Mouse (Mus musculus): ENCODE measurements around the gene Clic4.

Clic4 gene

DNA sequence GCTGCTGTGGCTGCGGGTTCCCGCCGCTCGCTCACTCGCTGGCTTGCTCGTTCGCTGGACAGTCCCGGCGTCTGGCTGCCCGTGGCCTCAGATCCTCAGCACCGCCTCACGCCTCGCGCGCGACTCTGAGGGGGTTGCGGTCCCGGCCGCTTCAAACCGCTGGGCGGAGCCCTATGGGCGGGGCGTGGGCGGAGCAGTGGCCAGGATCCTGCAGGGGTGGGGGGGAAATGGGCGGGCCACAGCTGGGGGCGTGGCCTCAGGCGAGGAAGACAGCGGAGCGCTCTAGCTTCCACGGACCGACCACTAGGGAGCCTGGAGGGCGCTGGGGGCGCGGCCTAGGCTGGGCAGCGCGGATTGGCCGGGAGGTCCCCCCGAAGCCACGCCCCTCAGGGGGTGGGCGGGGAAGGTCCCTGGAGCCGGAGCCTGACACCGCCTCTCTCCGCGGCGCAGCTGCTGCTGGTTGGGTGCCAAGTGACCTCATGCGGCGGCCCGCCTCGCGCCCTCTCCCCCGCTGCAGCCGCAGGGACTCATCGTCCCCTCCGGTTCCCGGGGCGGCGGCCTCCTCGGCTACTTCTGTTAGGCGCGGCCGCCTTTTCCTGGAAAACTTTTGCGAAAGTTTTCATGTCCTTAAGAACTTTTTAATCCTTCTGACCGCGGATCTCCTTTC, at the start of gene Clic4:
TSS of gene Clic4 (minus strand) at position 175 of the 667 bp plus-strand sequence.
- DNase-seq: peak; percentile 93

DNA sequence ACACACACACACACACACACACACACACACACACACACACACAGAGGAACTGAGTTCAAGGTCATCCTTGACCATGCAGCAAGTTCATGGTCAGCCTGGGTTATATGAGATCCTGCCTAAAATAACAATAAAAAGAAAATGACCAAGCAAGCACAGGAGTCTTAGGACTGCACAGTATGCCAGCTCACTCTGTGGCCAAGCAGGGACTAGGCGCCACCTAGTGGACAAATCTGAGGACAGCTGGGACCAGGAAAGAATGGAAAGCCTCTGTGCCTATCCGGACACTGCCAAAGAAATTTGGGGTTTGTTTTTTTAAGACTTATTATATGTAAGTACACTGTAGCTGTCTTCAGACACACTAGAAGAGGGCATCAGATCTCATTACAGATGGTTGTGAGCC, 45.4 kb upstream of the Clic4 start:
- peak; percentile 73 for DNase-seq

DNA sequence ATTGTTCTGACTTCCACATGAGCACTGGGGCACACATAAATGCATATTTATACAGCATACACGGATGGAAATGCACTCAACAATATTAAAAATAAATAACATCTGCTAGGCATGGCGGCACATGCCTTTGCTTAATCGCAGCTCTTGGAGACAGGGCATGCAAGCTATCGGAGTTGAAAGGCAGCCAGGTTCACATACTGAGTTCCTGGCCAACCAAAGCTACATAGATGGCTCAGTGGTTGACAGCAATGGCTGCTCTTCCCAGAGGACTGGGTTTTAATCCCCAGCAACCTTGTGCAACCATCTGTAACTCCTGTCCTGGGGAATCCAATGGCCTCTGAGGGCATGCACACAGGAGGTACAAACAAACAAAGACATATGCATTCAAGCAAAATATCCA, 44.9 kb upstream of the Clic4 start:
- DNase-seq: no peak

DNA sequence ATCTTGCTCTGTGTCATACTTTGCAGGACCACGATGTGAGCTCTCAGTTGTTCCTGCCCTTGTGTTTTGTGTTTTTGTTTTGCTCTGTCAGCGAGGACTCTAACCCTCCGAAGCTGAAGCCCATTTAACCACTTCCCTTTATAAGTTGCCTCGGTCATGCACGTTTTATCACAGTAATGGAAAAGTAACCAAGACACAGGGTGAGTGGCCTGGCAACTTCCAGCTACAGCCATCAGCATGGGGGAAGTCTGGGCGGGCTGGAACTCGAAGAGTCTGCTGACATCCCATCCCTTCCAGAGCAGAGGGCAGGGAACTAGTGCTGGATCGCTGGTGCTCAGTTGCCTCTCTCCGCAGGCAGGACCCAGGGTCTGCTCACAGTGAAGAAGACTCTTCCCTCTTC, 42.7 kb upstream of the Clic4 start:
- DNase-seq: no peak

DNA sequence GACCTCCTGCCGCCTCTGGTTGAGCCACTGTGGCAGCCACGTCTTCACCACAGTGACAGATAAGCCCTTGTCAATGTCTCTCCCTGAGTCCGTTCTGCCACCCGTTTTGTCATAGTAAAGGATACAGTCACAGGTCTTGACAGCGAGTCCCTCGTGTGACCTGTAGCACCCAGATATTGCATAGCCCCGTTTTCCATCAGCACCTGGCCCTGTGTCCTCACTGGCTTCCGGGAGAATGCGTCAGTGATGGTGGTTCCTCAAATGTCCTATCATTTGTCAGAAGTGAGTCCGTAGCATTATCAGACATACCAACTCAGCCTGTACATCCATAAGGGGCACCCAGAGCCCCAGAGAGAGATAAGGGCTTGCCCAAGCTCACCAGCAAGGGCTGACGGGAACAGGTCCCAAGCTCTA, 41.8 kb upstream of the Clic4 start:
- no peak for DNase-seq

DNA sequence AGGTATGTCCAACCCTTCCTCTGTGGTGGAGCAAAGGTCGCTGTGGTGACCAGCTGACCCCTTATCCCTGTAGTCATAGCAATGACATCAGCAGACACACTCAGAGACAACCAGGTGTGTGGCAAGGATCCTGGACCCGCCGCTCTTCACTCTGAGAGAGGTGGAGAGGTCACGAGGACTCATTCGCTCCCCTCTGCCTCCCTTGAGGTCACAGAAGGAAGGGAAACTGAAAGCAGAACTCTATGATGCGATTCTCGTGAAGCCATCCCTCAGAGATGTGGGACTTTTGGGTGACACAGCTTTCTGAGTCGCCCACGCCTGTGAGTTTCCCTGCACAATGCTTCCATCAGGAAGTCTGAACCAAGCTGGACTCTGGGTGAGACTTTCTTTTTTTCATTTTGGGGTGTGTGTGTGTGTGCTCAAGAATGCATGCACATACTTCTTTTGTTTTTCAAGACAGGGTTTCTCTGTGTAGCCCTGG, 41.2 kb upstream of the Clic4 start:
- DNase-seq: no peak

DNA sequence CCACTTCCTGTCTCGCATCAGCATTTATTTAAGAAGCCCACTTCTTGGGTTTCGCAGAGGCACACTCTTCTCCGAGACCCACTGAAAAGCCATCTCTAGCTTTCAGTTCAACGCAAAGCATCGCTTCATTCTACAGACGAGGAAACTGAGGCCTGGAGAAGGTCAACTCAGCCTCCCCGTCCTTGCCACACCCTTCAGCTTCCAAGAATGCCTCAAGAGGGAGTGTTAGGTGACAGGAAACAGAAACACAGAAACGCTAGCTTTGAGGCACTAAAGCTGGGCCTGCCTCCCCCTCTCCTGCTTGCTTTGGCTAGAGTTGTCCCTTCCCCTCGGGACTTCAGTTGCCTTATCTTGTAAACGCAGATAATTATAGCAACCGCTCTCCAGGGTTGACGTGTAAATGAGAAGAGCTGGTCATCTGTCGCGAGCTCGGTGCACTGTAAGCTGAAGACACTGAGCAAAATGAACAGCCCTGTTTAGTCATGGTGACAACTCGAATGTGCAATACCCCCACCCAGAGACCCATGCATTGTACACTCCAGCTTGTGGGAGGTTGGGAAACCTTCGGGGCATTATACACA, 40.6 kb upstream of the Clic4 start:
- DNase-seq: no peak

DNA sequence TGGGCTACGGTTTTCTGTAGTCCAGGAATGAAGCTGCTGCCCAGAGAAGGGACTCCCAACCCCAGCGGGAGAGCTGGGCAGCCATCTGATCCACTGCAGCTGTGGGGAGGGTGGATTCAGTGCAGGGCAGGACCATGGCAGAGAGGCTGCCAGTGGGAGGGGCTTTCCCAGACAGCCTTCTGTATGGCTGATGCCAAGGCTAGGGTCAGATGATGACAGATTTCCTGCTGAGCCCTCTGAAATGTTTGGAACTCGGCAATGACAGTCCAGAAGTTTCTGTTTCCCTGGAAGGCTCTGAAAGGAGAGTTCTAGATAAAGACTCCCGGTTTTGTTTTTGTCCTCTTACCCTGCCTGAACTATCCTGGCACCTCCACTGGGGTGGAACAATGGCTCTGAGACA, 40.1 kb upstream of the Clic4 start:
- no peak for DNase-seq

DNA sequence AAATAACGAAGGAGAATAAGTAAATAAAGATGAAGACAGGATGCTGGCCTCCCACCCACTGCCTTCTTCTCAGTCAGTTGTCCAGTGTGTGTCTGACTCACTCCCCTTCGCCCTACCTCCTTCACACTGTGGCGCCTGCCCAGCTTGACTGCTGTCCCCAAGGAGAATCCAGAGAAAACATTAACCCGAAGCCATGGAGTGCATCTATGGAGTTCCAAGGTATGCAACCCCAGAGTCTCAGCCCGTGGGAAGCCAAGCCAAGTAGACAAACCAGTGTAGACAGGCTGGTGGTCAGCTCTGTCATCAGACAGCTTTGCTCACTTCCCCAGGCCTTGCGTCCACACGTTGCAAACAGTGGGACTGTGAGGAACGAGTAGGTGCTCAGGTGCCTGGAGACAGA, 37.8 kb upstream of the Clic4 start:
- no peak for DNase-seq

DNA sequence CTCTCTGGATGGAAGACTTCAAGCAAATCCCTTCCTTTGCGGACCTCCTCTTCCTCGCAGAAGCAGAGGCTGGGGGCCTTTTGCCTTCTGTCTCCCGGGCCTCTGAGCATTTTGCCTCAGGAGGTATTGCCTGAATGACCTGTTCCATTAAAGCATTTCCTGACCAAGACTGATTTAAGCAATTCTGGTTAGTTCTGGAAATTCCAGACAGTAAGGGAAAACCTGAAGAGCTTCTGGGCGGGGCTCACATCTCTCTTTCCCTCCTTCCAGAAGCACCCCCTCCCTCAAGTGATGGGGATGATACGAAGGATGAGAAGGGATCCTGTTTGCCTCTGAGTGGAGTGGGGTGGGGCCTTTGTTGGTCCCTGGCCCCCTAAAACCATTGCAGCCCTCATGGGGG, 37.1 kb upstream of the Clic4 start:
- DNase-seq: no peak

DNA sequence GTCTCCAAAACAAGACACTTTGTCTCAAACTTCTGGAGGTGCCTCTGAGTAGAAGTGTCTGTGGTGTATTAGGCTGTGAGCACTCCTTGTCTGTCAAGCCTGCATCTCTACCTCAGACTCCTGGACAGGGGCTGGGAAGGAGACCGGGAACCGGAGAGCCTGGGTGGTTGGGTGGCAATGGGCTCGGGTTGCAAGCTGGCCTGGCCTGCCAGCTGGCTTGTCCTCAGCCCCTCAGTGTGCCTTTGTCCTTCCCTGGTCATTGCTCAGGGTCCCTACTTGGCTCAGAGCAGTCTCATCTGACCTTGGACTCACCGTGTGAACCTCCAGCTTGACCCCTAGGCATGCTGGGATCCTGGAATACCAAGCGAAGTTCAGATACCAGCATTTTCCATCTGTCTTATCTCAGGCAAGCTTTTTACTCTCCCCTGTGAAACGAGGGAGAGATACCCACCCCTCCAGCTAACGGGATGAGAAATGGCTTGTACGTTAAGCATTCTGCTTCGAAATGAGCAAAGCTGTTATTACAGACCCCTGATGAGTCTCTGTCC, 36.6 kb upstream of the Clic4 start:
- DNase-seq: no peak

DNA sequence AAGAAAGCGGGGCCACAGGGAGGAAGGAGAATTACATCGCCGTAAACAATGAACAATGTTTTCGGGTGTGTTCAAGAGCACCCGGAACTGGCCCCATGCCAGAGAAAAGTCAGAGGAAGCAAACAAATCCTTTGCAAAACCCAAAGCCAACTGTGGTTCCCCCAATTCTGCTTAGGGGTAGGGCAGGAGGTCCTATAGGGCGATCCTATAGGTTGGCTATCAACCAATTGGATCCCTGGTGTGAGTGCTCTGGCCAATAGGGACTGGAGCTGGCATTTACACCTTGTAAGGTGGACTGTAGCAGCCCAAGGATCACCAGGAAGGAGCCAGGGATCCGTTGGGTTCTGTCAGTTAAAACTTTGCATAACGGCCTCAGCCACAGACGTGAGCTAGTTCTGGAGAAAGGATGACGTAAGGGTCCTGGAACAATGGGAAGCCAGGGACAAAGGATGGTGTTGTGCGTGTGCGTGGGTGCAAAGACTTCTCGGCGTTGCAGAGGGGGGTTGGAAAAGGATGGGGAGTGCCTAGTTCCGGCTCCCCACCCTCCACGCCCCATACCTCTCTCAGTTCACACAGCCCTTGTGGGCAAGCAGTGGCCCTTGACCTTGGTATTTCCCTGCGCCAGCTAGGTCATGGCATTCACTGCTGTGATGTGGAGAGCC, 34.5 kb upstream of the Clic4 start:
- no peak for DNase-seq

DNA sequence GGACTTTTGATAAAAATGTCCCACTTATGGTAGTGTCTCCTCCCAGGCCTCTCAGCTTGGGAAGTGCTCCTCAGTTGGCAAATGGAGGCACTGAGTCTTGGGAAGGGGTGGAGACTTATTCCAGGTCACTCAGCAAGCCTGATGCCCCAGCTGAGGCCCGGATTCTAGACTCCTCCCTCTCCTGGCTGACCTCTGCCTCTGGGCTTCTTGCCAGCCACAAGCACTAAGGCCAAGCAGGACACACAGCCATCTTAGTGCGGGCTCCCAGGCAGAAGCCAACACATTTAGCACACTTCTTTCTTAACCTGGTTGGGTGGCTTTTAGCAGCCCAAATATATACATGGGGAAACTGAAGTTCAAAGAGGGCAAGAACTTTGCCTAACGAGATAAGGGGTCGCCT, 33.9 kb upstream of the Clic4 start:
- peak; percentile 24 for DNase-seq

DNA sequence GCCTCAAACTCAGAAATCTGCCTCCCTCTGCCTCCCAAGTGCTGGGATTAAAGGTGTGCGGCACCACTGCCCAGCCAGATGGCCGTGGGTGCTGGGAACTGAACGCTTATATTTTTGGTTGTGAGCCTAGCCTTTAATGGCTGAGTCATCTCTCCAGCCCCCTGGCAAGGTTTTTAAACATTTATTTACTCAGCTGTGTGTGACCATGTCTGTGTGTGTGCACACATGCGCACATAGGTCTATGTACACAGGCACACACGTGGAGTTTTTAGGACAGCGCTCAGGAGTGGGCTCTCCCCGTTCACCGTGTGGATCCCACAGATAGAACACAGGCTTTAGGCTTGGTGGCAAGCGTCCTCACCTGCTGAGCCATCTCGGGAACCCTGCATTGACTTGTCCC, 29.6 kb upstream of the Clic4 start:
- DNase-seq: no peak

DNA sequence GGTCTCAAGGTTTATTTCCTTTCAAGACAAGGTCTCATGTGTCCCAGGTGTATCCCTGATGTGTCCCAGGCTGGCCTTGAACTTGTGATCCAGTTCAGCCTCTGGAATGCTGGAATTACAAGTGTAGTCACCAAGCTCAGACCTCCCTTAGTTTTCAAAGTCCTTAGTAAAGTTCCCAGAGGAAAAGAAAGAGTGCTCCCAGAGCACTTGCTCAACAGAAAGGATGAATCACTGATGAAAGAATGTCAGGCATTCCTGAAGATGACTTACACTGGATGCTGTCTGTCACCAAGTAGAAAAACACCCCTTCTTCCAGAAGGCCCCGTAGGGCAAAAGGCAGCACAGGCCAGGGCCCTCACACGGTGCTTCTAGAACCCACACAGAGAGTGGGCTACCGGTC, 28.6 kb upstream of the Clic4 start:
- DNase-seq: no peak

DNA sequence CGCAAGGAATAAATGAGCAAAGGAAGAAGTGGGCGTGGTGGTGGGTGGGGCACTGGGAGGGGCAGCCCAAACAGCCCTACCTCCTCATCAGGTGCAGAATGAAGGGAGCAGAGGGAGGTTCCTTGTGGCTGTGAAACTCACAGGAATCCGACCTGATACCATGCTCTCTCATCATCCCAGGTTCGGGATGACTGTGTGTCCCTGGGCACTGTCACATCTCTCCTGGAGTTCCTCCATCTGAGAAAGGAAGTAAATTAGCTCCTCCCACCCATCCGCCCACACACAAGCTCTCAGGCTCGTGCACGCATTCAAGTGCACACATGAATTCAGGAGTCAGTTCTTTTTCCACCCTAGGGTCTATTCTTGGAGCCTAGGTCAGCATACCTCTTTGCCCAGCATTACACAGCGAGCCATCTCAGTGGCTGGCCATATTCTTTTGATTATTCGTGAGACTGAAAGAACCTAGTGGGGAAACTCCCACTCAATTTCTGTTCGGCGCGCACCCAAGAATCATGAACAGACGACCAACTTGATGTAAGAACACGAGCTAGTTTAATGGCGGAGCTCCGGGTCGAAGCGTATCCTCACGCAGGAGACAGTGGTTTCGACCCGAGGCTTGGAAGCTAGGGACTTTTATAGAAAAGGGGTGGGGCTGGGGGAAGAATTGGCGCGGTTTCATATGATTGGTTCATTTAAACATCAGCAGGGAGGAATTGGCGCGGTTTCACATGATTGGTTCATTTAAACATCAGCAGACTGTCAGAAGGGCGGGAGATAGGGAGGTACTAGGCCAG, 27.8 kb upstream of the Clic4 start:
- DNase-seq: no peak

DNA sequence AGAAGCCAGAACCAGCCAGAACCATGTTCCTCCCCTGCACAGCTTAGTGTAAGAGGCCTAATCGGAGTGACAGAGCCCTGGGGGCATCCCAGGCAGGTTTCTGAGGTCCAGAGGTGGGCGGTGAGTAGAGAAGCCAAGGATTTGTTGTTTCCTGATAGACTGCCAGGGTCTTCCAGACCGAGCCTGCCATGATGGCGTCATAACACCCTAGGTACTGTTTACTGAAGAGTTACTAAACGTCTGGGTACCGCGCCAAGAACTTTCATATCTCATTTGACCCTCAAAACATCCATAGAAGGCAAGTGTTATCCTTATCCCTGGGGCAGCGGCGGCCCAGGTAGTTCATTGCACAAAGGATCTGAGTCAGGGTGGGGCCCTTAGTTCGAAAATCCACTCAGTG, 26.1 kb upstream of the Clic4 start:
- DNase-seq: no peak

DNA sequence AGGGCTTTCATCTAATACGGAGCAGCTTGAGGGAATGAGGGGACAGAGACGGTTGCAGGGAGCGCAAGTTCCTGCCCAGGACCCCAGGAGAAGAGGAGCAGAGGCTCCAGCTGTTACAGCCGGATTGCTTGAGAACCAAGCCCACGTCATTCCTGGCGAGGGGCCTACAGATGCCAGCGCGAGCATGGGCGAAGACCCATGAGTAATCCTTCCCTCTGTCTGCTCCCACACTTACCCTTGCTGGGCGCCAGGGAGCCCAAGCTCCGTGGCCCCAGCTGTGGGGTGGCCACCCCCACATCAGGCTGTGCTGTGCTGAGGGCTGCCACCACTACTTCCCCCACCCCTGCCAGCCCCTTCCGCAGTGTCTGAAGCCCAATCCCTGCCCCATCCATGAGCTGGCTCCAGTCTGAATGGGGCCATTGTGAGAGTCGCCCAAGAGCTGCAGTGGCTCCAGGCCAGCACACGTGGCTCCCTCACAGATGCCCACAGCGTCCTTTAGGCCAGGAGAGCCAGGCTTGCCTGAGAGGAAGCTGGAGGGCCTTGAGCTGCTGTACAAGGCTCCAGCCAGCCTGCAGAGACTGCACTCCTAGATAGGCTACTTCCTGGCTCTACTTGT, 25.4 kb upstream of the Clic4 start:
- peak; percentile 49 for DNase-seq

DNA sequence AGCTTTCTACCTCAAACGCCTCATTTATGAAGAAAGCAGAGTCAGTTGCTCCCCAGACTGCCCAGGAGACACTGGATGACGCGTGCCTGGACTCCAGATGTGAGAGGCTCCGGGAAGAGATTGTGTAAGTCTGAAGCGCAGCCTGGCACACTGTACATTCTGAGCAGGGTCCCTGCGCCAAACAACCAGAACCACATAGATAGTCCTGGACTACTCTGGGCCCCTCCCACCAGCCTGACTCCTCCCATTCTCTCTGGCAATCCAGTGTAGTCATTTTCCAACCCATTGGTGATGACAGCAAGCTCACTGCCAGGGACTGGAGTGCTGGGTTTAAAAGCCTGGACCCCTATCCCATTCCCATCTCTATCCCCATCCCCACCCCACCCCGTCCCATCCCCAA, 24.5 kb upstream of the Clic4 start:
- DNase-seq: no peak

DNA sequence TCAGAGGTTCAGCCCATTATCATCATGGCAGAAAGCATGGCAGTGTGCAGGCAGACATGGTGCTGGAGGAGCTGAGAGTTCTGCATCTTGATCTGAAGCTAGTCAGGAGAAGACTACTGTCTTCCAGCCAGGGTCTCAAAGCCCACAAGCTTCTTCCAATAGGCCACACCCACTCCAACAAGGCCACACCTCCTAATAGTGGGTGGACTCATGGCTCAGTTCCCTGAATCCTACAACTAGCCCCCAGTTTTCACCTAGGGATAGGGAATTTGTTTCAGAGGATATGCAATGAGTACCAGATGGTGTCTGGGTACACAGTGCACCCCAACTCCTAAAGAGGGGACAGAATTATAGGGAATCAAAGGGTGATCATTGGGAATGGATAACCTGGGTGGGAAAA, 24.0 kb upstream of the Clic4 start:
- no peak for DNase-seq

DNA sequence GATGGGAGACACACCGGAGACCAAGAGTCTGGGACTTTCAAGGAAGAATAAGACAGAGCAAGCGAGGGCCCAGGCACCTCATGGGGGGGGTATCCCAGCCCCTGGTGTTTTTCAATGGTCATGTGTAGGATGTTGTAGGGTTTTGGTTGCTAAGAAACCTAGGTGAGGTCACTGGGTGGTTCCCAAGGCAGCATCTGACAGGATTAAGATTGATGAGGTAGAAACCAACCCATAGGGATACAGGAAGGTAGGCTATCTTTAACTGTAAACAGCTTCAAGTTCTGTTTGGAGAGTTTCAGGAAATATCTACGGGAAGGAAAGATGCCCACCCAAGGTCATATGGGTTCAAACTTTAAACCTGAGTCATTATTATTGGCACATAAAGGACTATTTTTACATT, 21.2 kb upstream of the Clic4 start:
- DNase-seq: no peak

DNA sequence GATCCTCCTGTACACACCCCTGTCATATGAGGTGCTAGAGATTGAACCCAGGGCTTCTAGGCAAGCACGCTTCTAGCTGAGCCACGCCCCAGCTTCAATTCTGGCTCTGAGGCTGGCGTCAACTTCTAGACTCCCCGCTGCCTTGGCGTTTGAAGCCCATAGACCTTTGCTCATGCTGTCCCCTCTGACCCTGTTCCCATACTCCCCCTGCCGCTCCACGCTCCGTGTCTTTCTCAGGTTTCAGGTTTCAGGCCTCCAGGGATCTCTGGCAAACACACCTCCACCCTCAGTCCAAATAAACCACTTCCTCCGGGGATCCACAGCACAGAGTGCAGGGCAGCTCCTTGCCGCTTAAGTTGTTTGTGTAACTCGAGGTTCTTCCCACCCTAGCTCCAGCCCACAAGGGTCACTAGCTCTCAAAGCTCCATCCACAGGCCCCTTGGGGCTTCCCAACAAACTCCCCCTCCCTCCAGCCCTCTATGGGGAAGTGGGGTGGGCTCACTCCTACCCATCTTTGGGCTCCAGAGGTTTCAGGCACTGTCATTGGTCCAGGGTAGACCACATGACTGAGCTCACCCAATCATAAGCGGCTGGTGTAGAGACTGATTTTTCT, 20.0 kb upstream of the Clic4 start:
- no peak for DNase-seq

All from right cerebral cortex, postnatal 14 days (tissue).